Mouse (Mus musculus) heart, embryonic 11.5 days (tissue): ENCODE data around the gene Tctn3. TPM values are rescaled to one million over a fixed set of nuclear protein-coding genes. Genes with fewer than 3 reads are reported as not detected.
A peak's percentile ranks its signal among the peaks of the same experiment; 100 is the strongest.

Experiments used
- ATAC-seq: fragments of 200-750 bp; cut with Nextera tagmentation; replicated peaks from 2 replicates; pipeline ENCODE4 v1.8.0; 2017; ENCODE audit warnings: moderate library complexity; ENCODE audit not compliant: insufficient number of reproducible peaks, low FRiP score, low TSS enrichment
- H3K27ac ChIP-seq: fragments of 300-500 bp; sonication (generic); 2 replicates; pipeline ENCODE4 v1.5.1; 2014; ENCODE audit warnings: mild to moderate bottlenecking, low read depth, low read length
- H3K27me3 ChIP-seq: fragments of 300-500 bp; sonication (generic); 2 replicates; pipeline ENCODE4 v1.6.1; 2014; ENCODE audit warnings: mild to moderate bottlenecking, low read length, mixed read lengths; ENCODE audit not compliant: control insufficient read depth, insufficient read depth
- H3K36me3 ChIP-seq: fragments of 300-500 bp; sonication (generic); 2 replicates; pipeline ENCODE4 v1.6.1; 2014; ENCODE audit warnings: mild to moderate bottlenecking, low read length, moderate library complexity, mixed read lengths; ENCODE audit not compliant: control insufficient read depth, insufficient read depth
- H3K4me1 ChIP-seq: fragments of 300-500 bp; sonication (generic); 2 replicates; pipeline ENCODE4 v1.6.1; 2014; ENCODE audit warnings: low read length; ENCODE audit not compliant: control insufficient read depth, insufficient read depth
- H3K4me2 ChIP-seq: fragments of 300-500 bp; sonication (generic); 2 replicates; pipeline ENCODE4 v1.6.1; 2014; ENCODE audit warnings: mild to moderate bottlenecking, moderate library complexity
- H3K4me3 ChIP-seq: fragments of 300-500 bp; sonication (generic); 2 replicates; pipeline ENCODE4 v1.5.1; 2014; ENCODE audit warnings: low read depth, low read length
- H3K9ac ChIP-seq: fragments of 300-500 bp; sonication (generic); 2 replicates; pipeline ENCODE4 v1.6.1; 2014; ENCODE audit warnings: mild to moderate bottlenecking, low read depth, low read length, moderate library complexity
- H3K9me3 ChIP-seq: fragments of 300-500 bp; sonication (generic); replicated peaks from 2 replicates; pipeline ENCODE4 v1.6.1; 2016; ENCODE audit warnings: low read length; ENCODE audit not compliant: control insufficient read depth
- WGBS: fragments of 180-500 bp; shearing (Covaris S2); extraction: QIAGEN DNeasy Blood & Tissue Kit; methylation state at CpG from one replicate; pipeline ENCODE4 v1.1.7; 2014; ENCODE audit not compliant: insufficient replicate concordance; 5-methylcytosine and 5-hydroxymethylcytosine counted together
- polyA plus RNA-seq: library from polyadenylated mRNA; unstranded; fragments of >200 nt; fragmentation: Nextera tagmentation; extraction: Ambion mirVana; gene quantifications from 2 replicates; pipeline ENCODE4 v1.2.1, GENCODE M21; 2014

Gene Tctn3
- polyA plus RNA-seq, 1 experiment from 2014 or later, result 7.6 TPM

GRCm38 (mm10) chr19:40588293-40588654, 23.8 kb downstream of the Tctn3 start, which contains the start of gene Aldh18a1:
TSS of gene Aldh18a1 (minus strand) at chr19:40588463.
- no peaks in the 10 kb centered on the region for H3K27me3 ChIP-seq
- WGBS, result 0% methylated on average over 34 of the region's 34 CpGs
- peak; percentile 92 for ATAC-seq
- H3K9me3 ChIP-seq, result no peaks in the 10 kb centered on the region
- peak within 1 kb of the TSS; percentile 79 for H3K9ac ChIP-seq
- H3K4me2 ChIP-seq, result peak within 1 kb of the TSS; percentile 85
- peak within 1 kb of the TSS; percentile 66 for H3K4me3 ChIP-seq
- H3K36me3 ChIP-seq, result peaks cover 2% of the 10 kb centered on the region; the same call in 1 of the 2 replicates
- peaks cover 9% of the 10 kb centered on the region for H3K4me1 ChIP-seq
- peak within 1 kb of the TSS; percentile 57 for H3K27ac ChIP-seq

DNA sequence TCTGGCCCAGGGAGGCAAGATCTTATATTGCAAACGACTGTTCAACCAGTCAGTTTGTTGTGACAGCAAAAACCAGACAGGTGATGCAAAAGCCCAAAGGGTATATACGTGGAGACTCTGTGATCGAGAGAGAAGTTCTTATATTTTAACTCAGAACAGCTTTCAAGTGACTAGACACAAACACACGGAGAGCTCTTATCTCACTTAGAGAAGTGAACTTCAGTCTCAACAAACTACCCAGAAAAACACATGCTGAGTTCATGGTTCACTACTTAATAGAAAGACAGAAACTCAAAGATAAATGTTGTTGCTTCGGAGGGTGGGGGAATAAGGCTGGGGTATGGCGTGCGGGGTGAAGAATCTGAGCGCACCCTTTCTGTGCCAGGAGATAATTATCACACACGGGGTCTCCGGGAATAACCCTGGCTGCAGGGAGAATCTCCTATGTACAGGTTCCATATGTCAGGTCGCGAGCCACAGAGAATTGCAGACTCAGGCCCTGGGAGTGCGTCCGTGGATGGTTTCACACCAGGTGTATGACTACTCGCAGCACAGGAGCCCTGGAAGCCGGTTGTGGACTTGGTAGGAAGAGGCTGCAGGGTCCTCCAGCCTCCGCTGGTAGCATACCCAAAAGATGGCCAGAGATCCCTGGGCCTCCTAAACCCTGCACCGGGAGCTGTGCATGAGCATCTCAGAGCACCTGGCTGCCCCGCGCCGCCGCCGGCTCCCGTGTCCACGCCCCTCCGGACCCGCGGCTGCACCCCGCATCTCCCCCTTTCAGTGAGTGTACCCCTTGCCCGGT, 24.3 kb downstream of the Tctn3 start:
- Histone ChIP-seq H3K9ac (peak overlapping the region; percentile 79), H3K4me3 (peak overlapping the region; percentile 66), H3K27me3 (no peaks in the 10 kb centered on the region), H3K27ac (0 out of 2 replicates have a peak overlapping the region, but pooled peaks have one; percentile 16), H3K4me2 (peak overlapping the region; percentile 85), H3K36me3 (peaks cover 2% of the 10 kb centered on the region; the same call in 1 of the 2 replicates), H3K9me3 (no peaks in the 10 kb centered on the region), H3K4me1 (peaks cover 9% of the 10 kb centered on the region)
- WGBS, result 6% methylated on average over 30 of the region's 30 CpGs
- ATAC-seq, result peak; percentile 29

DNA sequence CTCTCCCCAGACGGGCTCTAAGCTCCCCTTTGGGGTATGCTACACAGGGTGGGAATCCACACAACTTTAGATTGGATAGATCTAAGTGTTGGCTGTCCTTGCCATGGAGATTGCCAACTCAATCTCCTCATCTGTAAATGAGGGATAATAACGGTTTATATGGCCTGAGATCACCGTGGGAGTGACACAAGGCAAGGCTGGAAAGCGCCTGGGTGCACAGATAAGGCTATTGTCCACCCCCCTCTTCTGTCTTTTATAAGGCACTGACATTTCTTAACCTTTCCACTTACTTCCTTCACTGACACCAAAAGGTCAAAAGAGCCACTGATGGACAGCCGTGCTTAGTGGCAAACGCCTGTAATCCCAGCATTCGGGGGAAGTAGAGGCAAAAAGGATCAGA, 25.1 kb downstream of the Tctn3 start:
- Histone ChIP-seq H3K36me3 (peaks cover 2% of the 10 kb centered on the region; the same call in 1 of the 2 replicates), H3K9ac (no peak overlapping the region), H3K4me1 (peaks cover 15% of the 10 kb centered on the region), H3K4me3 (peak overlapping the region; percentile 66), H3K9me3 (no peaks in the 10 kb centered on the region), H3K27me3 (no peaks in the 10 kb centered on the region), H3K27ac (no peak overlapping the region), H3K4me2 (peak overlapping the region; percentile 85)
- no peak for ATAC-seq
- 46% methylated on average over 7 of the region's 7 CpGs for WGBS

GRCm38 (mm10) chr19:40581662-40582061, 30.4 kb downstream of the Tctn3 start:
- Histone ChIP-seq H3K27me3 (no peaks in the 10 kb centered on the region), H3K27ac (0 out of 2 replicates have a peak overlapping the region, but pooled peaks have one; percentile 29), H3K36me3 (peaks cover 13% of the 10 kb centered on the region), H3K4me2 (no peak overlapping the region), H3K4me1 (peaks cover 11% of the 10 kb centered on the region), H3K4me3 (no peak overlapping the region), H3K9me3 (no peaks in the 10 kb centered on the region), H3K9ac (no peak overlapping the region)
- ATAC-seq, result 0 out of 2 replicates have a peak, but pooled peaks have one; percentile 36
- WGBS, result 42% methylated on average over 5 of the region's 5 CpGs

DNA sequence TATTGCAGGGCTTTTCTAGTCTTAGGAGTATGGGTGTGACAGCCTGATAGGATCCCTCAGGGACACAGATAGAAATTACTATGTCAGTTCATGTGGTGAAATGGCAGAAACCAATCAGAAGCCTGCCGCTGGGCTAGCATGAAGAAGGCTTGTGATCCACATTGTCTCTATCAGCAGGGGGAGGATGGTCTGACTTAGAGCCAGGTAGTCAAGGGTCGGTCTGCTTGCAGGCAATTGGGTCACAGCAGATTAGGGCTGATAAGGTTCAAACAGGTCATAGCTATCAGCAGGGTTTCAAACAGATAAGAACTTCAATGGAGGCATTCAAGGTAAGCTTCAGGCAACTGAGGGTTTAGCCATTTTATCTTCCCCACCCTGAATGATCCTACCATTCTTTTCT, 31.1 kb downstream of the Tctn3 start:
- Histone ChIP-seq H3K27ac (no peak overlapping the region), H3K36me3 (peaks cover 20% of the 10 kb centered on the region), H3K9ac (no peak overlapping the region), H3K9me3 (no peaks in the 10 kb centered on the region), H3K4me2 (no peak overlapping the region), H3K27me3 (no peaks in the 10 kb centered on the region), H3K4me3 (no peak overlapping the region), H3K4me1 (peaks cover 10% of the 10 kb centered on the region)
- ATAC-seq, result no peak
- 65% methylated on average over 2 of the region's 2 CpGs for WGBS

GRCm38 (mm10) chr19:40575438-40575837, 36.6 kb downstream of the Tctn3 start:
- Histone ChIP-seq H3K9me3 (peaks cover 4% of the 10 kb centered on the region), H3K9ac (no peak overlapping the region), H3K36me3 (peaks cover 37% of the 10 kb centered on the region), H3K27ac (no peak overlapping the region), H3K4me3 (no peak overlapping the region), H3K4me1 (no peaks in the 10 kb centered on the region), H3K27me3 (no peaks in the 10 kb centered on the region), H3K4me2 (no peak overlapping the region)
- 72% methylated on average over 5 of the region's 5 CpGs for WGBS
- no peak for ATAC-seq

GRCm38 (mm10) chr19:40570726-40571125, 41.3 kb downstream of the Tctn3 start:
- Histone ChIP-seq H3K27me3 (no peaks in the 10 kb centered on the region), H3K9ac (no peak overlapping the region), H3K4me3 (no peak overlapping the region), H3K4me2 (no peak overlapping the region), H3K27ac (no peak overlapping the region), H3K4me1 (no peaks in the 10 kb centered on the region), H3K36me3 (peaks cover 56% of the 10 kb centered on the region), H3K9me3 (peaks cover 11% of the 10 kb centered on the region)
- WGBS, result 91% methylated on average over 9 of the region's 9 CpGs
- no peak for ATAC-seq

DNA sequence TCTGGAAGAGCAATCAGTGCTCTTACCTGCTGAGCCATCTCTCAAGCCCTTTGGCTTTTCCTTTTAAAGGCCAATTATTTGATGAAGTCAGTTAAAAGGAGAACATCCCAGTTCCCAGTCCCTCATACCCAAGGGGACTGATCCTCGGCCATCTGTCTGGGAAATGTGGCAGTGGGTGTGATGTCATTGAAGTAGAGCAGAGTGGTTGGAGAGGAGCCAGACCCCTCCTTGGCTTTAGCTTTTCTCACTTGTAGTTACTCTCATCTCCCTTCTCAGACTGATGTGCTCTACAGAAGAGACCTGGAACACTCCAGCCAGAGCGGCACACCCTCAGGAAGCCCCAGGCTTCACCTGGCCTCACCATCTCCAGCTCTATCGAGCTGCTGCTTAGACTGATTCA, 44.4 kb downstream of the Tctn3 start:
- 88% methylated on average over 3 of the region's 3 CpGs for WGBS
- Histone ChIP-seq H3K4me1 (no peaks in the 10 kb centered on the region), H3K27ac (no peak overlapping the region), H3K27me3 (no peaks in the 10 kb centered on the region), H3K36me3 (peaks cover 49% of the 10 kb centered on the region), H3K9ac (no peak overlapping the region), H3K4me2 (no peak overlapping the region), H3K4me3 (no peak overlapping the region), H3K9me3 (peaks cover 11% of the 10 kb centered on the region)
- ATAC-seq, result no peak
